ENCODE assay signal across 20 mouse cellular contexts in the genomic region with DNA sequence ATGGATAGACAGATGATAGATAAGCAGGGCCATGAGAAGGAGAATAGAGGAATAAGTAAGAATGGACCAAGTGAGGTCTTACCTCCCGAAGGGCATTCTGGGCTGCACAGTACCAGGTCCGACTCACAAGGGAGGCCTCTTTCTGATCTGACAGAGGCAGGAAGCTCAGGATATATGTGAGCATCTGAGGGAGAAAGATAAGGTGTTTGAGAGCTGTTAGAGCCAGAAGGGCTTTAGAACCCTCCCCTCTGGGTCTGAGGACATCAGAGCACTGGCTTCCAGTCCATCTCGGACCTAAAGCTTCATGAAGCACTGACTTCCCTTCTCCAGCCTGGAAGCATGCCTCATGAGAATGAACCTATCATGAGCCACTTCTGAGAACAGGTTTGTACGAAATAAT. TPM values are rescaled to one million over a fixed set of nuclear protein-coding genes. Genes with fewer than 3 reads are reported as not detected.
A peak's percentile ranks its signal among the peaks of the same experiment; 100 is the strongest.
DNase-seq lines count a peak whose midpoint lies in the region; ATAC-seq and TF ChIP-seq lines count a peak whose summit lies in the region.
"Had no signal": no experiment of that assay in that cellular context is flagged by ENCODE, and none has a peak within 500 bp of the region (broad histone marks: within the 10 kb centered on the region; RNA-seq: fewer than 3 reads in every experiment).

No protein-coding gene starts in this region.

- H3K9me3 ChIP-seq in liver, embryonic 14.5 days (ENCODE audit: control insufficient read depth, low read length), result no peaks in the 10 kb centered on the region
- no peaks in the 10 kb centered on the region for H3K9me3 ChIP-seq in kidney, embryonic 16.5 days (ENCODE audit: low read length)
- H3K9me3 ChIP-seq in hindbrain, embryonic 13.5 days, result no peaks in the 10 kb centered on the region
- H3K9me3 ChIP-seq: limb, embryonic 10.5 days; midbrain, embryonic 10.5 days had no signal

- H3K4me1 ChIP-seq in liver, embryonic 14.5 days (replicated peaks; ENCODE audit: control insufficient read depth in 2 of 2, insufficient read depth in 2 of 2, low read length in 1 of 2), result peaks cover 50 to 53% of the 10 kb centered on the region in 2 experiments
- peaks cover 18% of the 10 kb centered on the region for H3K4me1 ChIP-seq in kidney, embryonic 16.5 days (ENCODE audit: insufficient read depth, low read length)
- peaks cover 29% of the 10 kb centered on the region for H3K4me1 ChIP-seq in hindbrain, embryonic 13.5 days (replicated peaks)

- peak overlapping the region; percentile 81 for H3K9ac ChIP-seq in liver, embryonic 14.5 days (replicated peaks)
- H3K9ac ChIP-seq in kidney, embryonic 16.5 days (replicated peaks; ENCODE audit: low read length), result no peak overlapping the region
- H3K9ac ChIP-seq in hindbrain, embryonic 13.5 days, result no peak overlapping the region
- H3K9ac ChIP-seq: forebrain, postnatal 0 days had no signal

- peak; percentile 87 for TF ChIP-seq EP300 in liver, embryonic 14.5 days (IDR thresholded peaks at IDR 0.05; ENCODE audit: low read depth)

- no peak for TF ChIP-seq CTCF in liver, embryonic 14.5 days (IDR thresholded peaks at IDR 0.05; ENCODE audit: low read depth)

- peak; percentile 75 for ATAC-seq in erythroblast, adult 5-6 weeks (replicated peaks; ENCODE audit: low FRiP score, poor library complexity, severe bottlenecking)
- peak; percentile 81 for ATAC-seq in liver, embryonic 14.5 days (ENCODE audit: insufficient read depth)
- ATAC-seq in kidney, embryonic 16.5 days (ENCODE audit: low FRiP score, low TSS enrichment), result no peak
- no peak for ATAC-seq in hindbrain, embryonic 13.5 days (ENCODE audit: low FRiP score)
- ATAC-seq: forebrain, postnatal 0 days had no signal

- 17% methylated on average over 4 of the region's 4 CpGs for WGBS in liver, embryonic 14.5 days (ENCODE audit: insufficient replicate concordance)
- 84% methylated on average over 4 of the region's 4 CpGs for WGBS in kidney, embryonic 16.5 days
- WGBS in hindbrain, embryonic 13.5 days, result 86% methylated on average over 4 of the region's 4 CpGs

- H3K4me2 ChIP-seq in liver, embryonic 14.5 days (ENCODE audit: low read depth), result peak overlapping the region; percentile 89
- H3K4me2 ChIP-seq in kidney, embryonic 16.5 days (replicated peaks; ENCODE audit: low read depth, low read length), result no peak overlapping the region
- H3K4me2 ChIP-seq in hindbrain, embryonic 13.5 days, result no peak overlapping the region
- H3K4me2 ChIP-seq: heart, embryonic 11.5 days had no signal

- peak overlapping the region; percentile 64 to 75 for H3K4me3 ChIP-seq in liver, embryonic 14.5 days (ENCODE audit: insufficient read depth in 1 of 2, low read depth in 2 of 2, low read length in 2 of 2)
- no peak overlapping the region for H3K4me3 ChIP-seq in kidney, embryonic 16.5 days (ENCODE audit: low read length)
- H3K4me3 ChIP-seq in hindbrain, embryonic 13.5 days, result no peak overlapping the region
- H3K4me3 ChIP-seq: limb, embryonic 10.5 days; midbrain, embryonic 10.5 days had no signal

- peak; percentile 25 to 58 for DNase-seq in spleen, postnatal 36 days (ENCODE audit: low spot score in 2 of 2)
- no peak for DNase-seq in spleen, adult 12 weeks (ENCODE audit: low spot score)
- peak; percentile 75 to 82 (median 81) for DNase-seq in liver, embryonic 14.5 days (ENCODE audit: low read depth in 3 of 3, low spot score in 3 of 3)
- DNase-seq in cerebellum, postnatal 4 days (ENCODE audit: low spot score in 2 of 2), result no peak
- DNase-seq: adrenal gland, postnatal 10 days; B cell, adult 2 months; cerebellum, adult 9-10 months; forebrain, postnatal 0 days; heart, postnatal 10 days; kidney, adult 9 months; kidney, postnatal 36 days; lung, adult 18-20 months; lung, postnatal 14 days; retina, postnatal 1 day had no signal

- H3K27me3 ChIP-seq in liver, embryonic 14.5 days (ENCODE audit: control insufficient read depth, insufficient read depth, low read length), result no peaks in the 10 kb centered on the region
- H3K27me3 ChIP-seq in kidney, embryonic 16.5 days (ENCODE audit: insufficient read depth, low read length), result no peaks in the 10 kb centered on the region
- H3K27me3 ChIP-seq in hindbrain, embryonic 13.5 days, result no peaks in the 10 kb centered on the region

- H3K27ac ChIP-seq in liver, embryonic 14.5 days, result peak overlapping the region; percentile 98
- H3K27ac ChIP-seq in kidney, embryonic 16.5 days (ENCODE audit: low read length), result no peak overlapping the region
- H3K27ac ChIP-seq in hindbrain, embryonic 13.5 days, result no peak overlapping the region
- H3K27ac ChIP-seq: limb, embryonic 10.5 days; midbrain, embryonic 10.5 days had no signal

- H3K36me3 ChIP-seq in liver, embryonic 14.5 days (replicated peaks; ENCODE audit: control insufficient read depth, insufficient read depth, low read depth), result peaks cover 18% of the 10 kb centered on the region
- peaks cover 15% of the 10 kb centered on the region for H3K36me3 ChIP-seq in kidney, embryonic 16.5 days (ENCODE audit: insufficient read depth, low read length)
- H3K36me3 ChIP-seq in hindbrain, embryonic 13.5 days, result peaks cover 37% of the 10 kb centered on the region

RNA-seq across cellular contexts. Expression of gene Lrrc29, which starts 2.9 kb away (rescaled TPM):
- 13.4 and 35.9 TPM in 2 replicates for total RNA-seq in erythroblast, adult 5-6 weeks (2015; ENCODE audit: low replicate concordance)
- total RNA-seq in erythroblast, adult 5-6 weeks (2017; ENCODE audit: low replicate concordance), result 26.2 and 28.6 TPM in 2 replicates
- polyA plus RNA-seq in liver, embryonic 14.5 days (2012; rRNA removed), result 10.4 and 12.1 TPM in 2 replicates
- 9.1 and 11.4 TPM in 2 replicates for polyA plus RNA-seq in liver, embryonic 14.5 days (2014; fragmentation: Nextera tagmentation; extraction: Ambion mirVana)
- polyA plus RNA-seq in kidney, embryonic 16.5 days (2015; fragmentation: Nextera tagmentation; extraction: Ambion mirVana), result 2.2 and 2.4 TPM in 2 replicates
- 0.82 and 1.4 TPM in 2 replicates for polyA plus RNA-seq in hindbrain, embryonic 13.5 days (2015; fragmentation: Nextera tagmentation; extraction: Ambion mirVana)

RNA-seq across cellular contexts. Expression of gene Tmem208, which starts 3.0 kb away (rescaled TPM):
- total RNA-seq in erythroblast, adult 5-6 weeks (2015; ENCODE audit: low replicate concordance), result 51.2 and 56.3 TPM in 2 replicates
- total RNA-seq in erythroblast, adult 5-6 weeks (2017; ENCODE audit: low replicate concordance), result 18.5 and 26.9 TPM in 2 replicates
- 59.1 and 66.5 TPM in 2 replicates for polyA plus RNA-seq in liver, embryonic 14.5 days (2012; rRNA removed)
- polyA plus RNA-seq in liver, embryonic 14.5 days (2014; fragmentation: Nextera tagmentation; extraction: Ambion mirVana), result 103 and 107 TPM in 2 replicates
- polyA plus RNA-seq in kidney, embryonic 16.5 days (2015; fragmentation: Nextera tagmentation; extraction: Ambion mirVana), result 120 and 136 TPM in 2 replicates
- polyA plus RNA-seq in hindbrain, embryonic 13.5 days (2015; fragmentation: Nextera tagmentation; extraction: Ambion mirVana), result 133 and 136 TPM in 2 replicates

RNA-seq across cellular contexts. Expression of gene Elmo3, which starts 17.8 kb away (rescaled TPM):
- 13.8 and 17.3 TPM in 2 replicates for total RNA-seq in erythroblast, adult 5-6 weeks (2015; ENCODE audit: low replicate concordance)
- 22.1 and 30.7 TPM in 2 replicates for total RNA-seq in erythroblast, adult 5-6 weeks (2017; ENCODE audit: low replicate concordance)
- polyA plus RNA-seq in liver, embryonic 14.5 days (2012; rRNA removed), result 3.6 and 4.2 TPM in 2 replicates
- polyA plus RNA-seq in liver, embryonic 14.5 days (2014; fragmentation: Nextera tagmentation; extraction: Ambion mirVana), result 2.5 and 2.8 TPM in 2 replicates
- polyA plus RNA-seq in kidney, embryonic 16.5 days (2015; fragmentation: Nextera tagmentation; extraction: Ambion mirVana), result 13.3 and 13.9 TPM in 2 replicates
- 1.5 and 1.6 TPM in 2 replicates for polyA plus RNA-seq in hindbrain, embryonic 13.5 days (2015; fragmentation: Nextera tagmentation; extraction: Ambion mirVana)

RNA-seq across cellular contexts. Expression of gene Fhod1, which starts 24.6 kb away (rescaled TPM):
- total RNA-seq in erythroblast, adult 5-6 weeks (2015; ENCODE audit: low replicate concordance), result 0.19 and 3.8 TPM in 2 replicates
- total RNA-seq in erythroblast, adult 5-6 weeks (2017; ENCODE audit: low replicate concordance), result 0.56 and 1.0 TPM in 2 replicates
- 3.4 and 4.4 TPM in 2 replicates for polyA plus RNA-seq in liver, embryonic 14.5 days (2012; rRNA removed)
- polyA plus RNA-seq in liver, embryonic 14.5 days (2014; fragmentation: Nextera tagmentation; extraction: Ambion mirVana), result 0.42 and 0.82 TPM in 2 replicates
- polyA plus RNA-seq in kidney, embryonic 16.5 days (2015; fragmentation: Nextera tagmentation; extraction: Ambion mirVana), result 3.7 and 4.6 TPM in 2 replicates
- polyA plus RNA-seq in hindbrain, embryonic 13.5 days (2015; fragmentation: Nextera tagmentation; extraction: Ambion mirVana), result 0.74 and 0.76 TPM in 2 replicates

RNA-seq across cellular contexts. Expression of gene Slc9a5, which starts 25.5 kb away (rescaled TPM):
- 1.7 TPM in 1 of 2 replicates, not detected in the other for total RNA-seq in erythroblast, adult 5-6 weeks (2015; ENCODE audit: low replicate concordance)
- total RNA-seq in erythroblast, adult 5-6 weeks (2017; ENCODE audit: low replicate concordance), result not detected in 2 replicates
- 0.87 and 0.90 TPM in 2 replicates for polyA plus RNA-seq in liver, embryonic 14.5 days (2012; rRNA removed)
- 0.08 and 0.14 TPM in 2 replicates for polyA plus RNA-seq in liver, embryonic 14.5 days (2014; fragmentation: Nextera tagmentation; extraction: Ambion mirVana)
- 2.5 and 3.1 TPM in 2 replicates for polyA plus RNA-seq in kidney, embryonic 16.5 days (2015; fragmentation: Nextera tagmentation; extraction: Ambion mirVana)
- 7.3 and 7.4 TPM in 2 replicates for polyA plus RNA-seq in hindbrain, embryonic 13.5 days (2015; fragmentation: Nextera tagmentation; extraction: Ambion mirVana)

Comparison
In these comparisons a context has a peak if more than half of its experiments do, and no peak if none do; other contexts are left out.
1. DNase-seq: peak in spleen, postnatal 36 days (2 of 2) and liver, embryonic 14.5 days (3 of 3); none in spleen, adult 12 weeks (single experiment) and cerebellum, postnatal 4 days (0 of 2).
2. ATAC-seq: peak in erythroblast, adult 5-6 weeks (single experiment) and liver, embryonic 14.5 days (single experiment); none in kidney, embryonic 16.5 days (single experiment) and hindbrain, embryonic 13.5 days (single experiment).
3. H3K4me3 ChIP-seq: peak in liver, embryonic 14.5 days (2 of 2); none in kidney, embryonic 16.5 days (single experiment) and hindbrain, embryonic 13.5 days (single experiment).